Mouse (Mus musculus): Measurements from ENCODE around the gene Ust. TPM values are rescaled to one million over a fixed set of nuclear protein-coding genes. Genes with fewer than 3 reads are reported as not detected.
"Not testable (repeated sequence)": the region's sequence is repeated elsewhere in the genome, so short reads cannot be mapped to it uniquely, and the experiment has no call there.

Ust gene
- 10 to 100 TPM; 23.1 to 25.3 TPM for total RNA-seq (2021)

- intact Hi-C loops (cut with DNase I): loop anchor here (2.0 to 10.0 kb wide), 3 partner anchors 196 to 714 kb away; no protein-coding TSS in a partner anchor
- peak; percentile 58 to 59 for DNase-seq (ENCODE audit: low spot score in 2 of 2)
Observed at GRCm38 (mm10) chr10:8518141-8519013, at the start of gene Ust. Ust (minus strand) TSS chr10:8518825.

GRCm38 (mm10) chr10:8561366-8561765, 42.7 kb upstream of the Ust start:
- no peak for DNase-seq (ENCODE audit: low spot score in 2 of 2)
- intact Hi-C loops (cut with DNase I): no loop called here

GRCm38 (mm10) chr10:8559566-8559965, 40.9 kb upstream of the Ust start:
- not testable (repeated sequence) for DNase-seq (ENCODE audit: low spot score in 2 of 2)

GRCm38 (mm10) chr10:8552239-8552638, 33.6 kb upstream of the Ust start:
- intact Hi-C loops (cut with DNase I); DNase-seq (ENCODE audit: low spot score in 2 of 2): not testable (repeated sequence)

More at GRCm38 (mm10) chr10:8559566-8559965, 40.9 kb upstream of the Ust start:
- intact Hi-C loops (cut with DNase I): not testable (repeated sequence)

- intact Hi-C loops (cut with DNase I); DNase-seq (ENCODE audit: low spot score in 2 of 2): not testable (repeated sequence)
Observed at GRCm38 (mm10) chr10:8551601-8552000, 33.0 kb upstream of the Ust start.

GRCm38 (mm10) chr10:8541514-8541913, 22.9 kb upstream of the Ust start:
- no peak for DNase-seq (ENCODE audit: low spot score in 2 of 2)
- intact Hi-C loops (cut with DNase I): no loop called here

- intact Hi-C loops (cut with DNase I): no loop called here
- no peak for DNase-seq (ENCODE audit: low spot score in 2 of 2)
Observed at GRCm38 (mm10) chr10:8535445-8535844, 16.8 kb upstream of the Ust start.

GRCm38 (mm10) chr10:8531651-8532050, 13.0 kb upstream of the Ust start:
- intact Hi-C loops (cut with DNase I): no loop called here
- no peak for DNase-seq (ENCODE audit: low spot score in 2 of 2)

GRCm38 (mm10) chr10:8530505-8531051, 12.0 kb upstream of the Ust start:
- DNase-seq (ENCODE audit: low spot score in 2 of 2): no peak
- intact Hi-C loops (cut with DNase I): no loop called here

- no peak for DNase-seq (ENCODE audit: low spot score in 2 of 2)
- intact Hi-C loops (cut with DNase I): no loop called here
Observed at GRCm38 (mm10) chr10:8529173-8529572, 10.5 kb upstream of the Ust start.

- no peak for DNase-seq (ENCODE audit: low spot score in 2 of 2)
- intact Hi-C loops (cut with DNase I): no loop called here
Observed at GRCm38 (mm10) chr10:8525354-8525753, 6.7 kb upstream of the Ust start.

GRCm38 (mm10) chr10:8521536-8521935, 2.9 kb upstream of the Ust start:
- no peak for DNase-seq (ENCODE audit: low spot score in 2 of 2)
- intact Hi-C loops (cut with DNase I): no loop called here

- no peak for DNase-seq (ENCODE audit: low spot score in 2 of 2)
- intact Hi-C loops (cut with DNase I): no loop called here
Observed at GRCm38 (mm10) chr10:8520766-8521395, 2.3 kb upstream of the Ust start.

- DNase-seq (ENCODE audit: low spot score in 2 of 2): peak in 1 of 2 experiments; percentile 36
- intact Hi-C loops (cut with DNase I): loop anchor here (2.0 to 10.0 kb wide), 3 partner anchors 196 to 714 kb away; no protein-coding TSS in a partner anchor
Observed at GRCm38 (mm10) chr10:8519014-8519491, 428 bp upstream of the Ust start.

- peak in 1 of 2 experiments; percentile 28 for DNase-seq (ENCODE audit: low spot score in 2 of 2)
- intact Hi-C loops (cut with DNase I): loop anchor here (2.0 to 10.0 kb wide), 3 partner anchors 195 to 713 kb away; no protein-coding TSS in a partner anchor
Observed at GRCm38 (mm10) chr10:8517591-8518140, 959 bp downstream of the Ust start.

GRCm38 (mm10) chr10:8516916-8517524, 1.6 kb downstream of the Ust start:
- DNase-seq (ENCODE audit: low spot score in 2 of 2): no peak
- intact Hi-C loops (cut with DNase I): loop anchor here (10.0 kb wide), 1 partner anchor 712 kb away; no protein-coding TSS in a partner anchor

GRCm38 (mm10) chr10:8513690-8514089, 4.9 kb downstream of the Ust start:
- intact Hi-C loops (cut with DNase I): loop anchor here (10.0 kb wide), 1 partner anchor 709 kb away; no protein-coding TSS in a partner anchor

GRCm38 (mm10) chr10:8512222-8512621, 6.4 kb downstream of the Ust start:
- intact Hi-C loops (cut with DNase I): loop anchor here (10.0 kb wide), 1 partner anchor 707 kb away; no protein-coding TSS in a partner anchor
- DNase-seq (ENCODE audit: low spot score in 2 of 2): peak in 1 of 2 experiments; percentile 27

More at GRCm38 (mm10) chr10:8513690-8514089, 4.9 kb downstream of the Ust start:
- DNase-seq (ENCODE audit: low spot score in 2 of 2): no peak

- DNase-seq (ENCODE audit: low spot score in 2 of 2): peak in 1 of 2 experiments; percentile 58
- intact Hi-C loops (cut with DNase I): loop anchor here (10.0 kb wide), 1 partner anchor 707 kb away; no protein-coding TSS in a partner anchor
Observed at GRCm38 (mm10) chr10:8511760-8512159, 6.9 kb downstream of the Ust start.
